Mouse (Mus musculus) natural killer cell, adult 2 months (primary cell): ENCODE measurements around the gene Camkk1.

Source experiments
- DNase-seq, 2 experiments: peaks; one replicate each; pipeline ENCODE4 v3.0.0; 2022; ENCODE audit warnings: low spot score in 2 of 2

The Camkk1 gene

GRCm38 (mm10) chr11:73052795-73053194, 34.0 kb downstream of the Camkk1 start:
- no peak for DNase-seq

DNA sequence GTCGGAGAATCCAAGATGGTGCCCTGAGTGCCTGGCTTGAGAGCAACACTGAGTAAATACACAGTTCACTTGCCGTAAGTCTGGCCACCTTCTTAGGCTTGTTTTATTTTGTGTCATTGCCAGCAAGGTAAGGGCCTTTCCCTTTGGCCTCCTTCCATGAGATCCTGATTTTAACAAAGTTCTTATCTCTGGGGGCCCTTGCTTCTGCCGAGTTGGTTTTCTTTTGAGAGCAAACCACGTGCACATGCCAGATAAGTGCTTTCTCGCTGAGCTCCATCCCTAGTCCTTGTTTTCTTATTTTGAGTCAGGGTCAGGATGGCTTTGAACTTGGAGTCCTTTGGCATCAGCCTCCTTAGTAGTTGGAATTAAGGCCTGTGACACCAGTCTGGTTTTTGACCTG, 38.9 kb downstream of the Camkk1 start:
- no peak for DNase-seq

- no peak for DNase-seq
These were observed 40.8 kb downstream of the Camkk1 start for GRCm38 (mm10) chr11:73059630-73060029.

DNA sequence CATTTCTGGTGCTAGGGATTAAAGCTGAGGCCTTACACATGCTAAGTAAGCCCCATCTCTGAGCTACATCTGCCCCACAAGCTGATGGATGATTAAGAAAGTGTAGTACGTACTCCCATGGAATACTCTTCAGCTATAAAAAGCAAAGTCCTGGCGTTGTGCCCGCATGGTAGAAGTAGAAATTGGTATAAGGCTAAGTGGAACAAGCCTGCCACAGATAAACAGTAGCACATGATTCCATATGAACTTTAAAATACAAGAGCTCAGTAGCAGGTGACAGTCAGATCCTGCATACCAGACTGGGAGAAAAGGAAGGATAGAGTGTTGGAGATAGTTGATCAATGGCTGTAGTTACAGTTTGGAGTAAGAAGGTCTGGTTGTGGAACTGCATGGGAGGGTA, 42.6 kb downstream of the Camkk1 start:
- no peak for DNase-seq

GRCm38 (mm10) chr11:73071839-73072238, 53.0 kb downstream of the Camkk1 start:
- peak in 1 of 2 experiments; percentile 32 for DNase-seq

- DNase-seq, result no peak
These were observed 57.5 kb downstream of the Camkk1 start for GRCm38 (mm10) chr11:73076295-73076694.

DNA sequence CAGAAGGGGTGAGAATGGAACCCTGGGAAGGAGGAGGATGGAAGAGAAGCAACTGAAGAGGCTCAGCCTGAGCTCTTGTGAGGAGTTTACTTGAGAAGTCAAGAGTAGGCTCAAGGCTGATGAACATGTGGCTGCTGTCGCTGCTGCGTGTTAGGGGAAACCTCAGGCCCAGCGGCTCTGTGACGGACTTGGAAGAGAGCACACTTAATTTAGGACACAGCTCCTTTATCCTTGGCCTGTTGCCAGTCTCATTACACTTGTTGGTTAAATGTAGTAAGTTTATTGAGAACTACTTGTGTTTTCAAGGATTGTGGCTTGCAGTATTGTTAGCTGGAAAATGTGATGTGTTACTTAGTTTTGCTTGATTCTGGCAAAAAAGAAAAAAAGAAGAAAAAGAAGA, 57.9 kb downstream of the Camkk1 start:
- DNase-seq, result no peak

- no peak for DNase-seq
These were observed 58.5 kb downstream of the Camkk1 start for GRCm38 (mm10) chr11:73077211-73077720.

GRCm38 (mm10) chr11:73078615-73079014, 59.8 kb downstream of the Camkk1 start:
- DNase-seq, result no peak

DNA sequence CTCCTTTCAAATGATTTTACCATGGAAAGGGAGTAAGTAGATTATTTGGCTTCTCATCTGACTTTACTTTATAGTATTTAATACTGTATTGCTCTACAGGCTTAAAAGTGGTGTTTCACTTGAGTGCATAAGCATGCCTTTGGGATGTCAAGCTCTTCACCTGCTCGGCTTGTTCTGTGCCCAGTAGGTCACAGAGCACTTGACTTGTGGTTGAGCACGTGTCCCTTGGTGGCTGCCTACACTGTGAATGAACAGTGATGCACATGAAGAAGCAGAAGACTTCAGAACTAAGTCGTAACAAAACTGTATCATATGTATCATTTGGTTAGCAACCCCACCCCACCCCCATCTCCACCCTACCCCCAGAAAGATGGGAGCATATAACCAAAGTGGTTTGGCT, 61.5 kb downstream of the Camkk1 start:
- no peak for DNase-seq

- DNase-seq, result peak in 1 of 2 experiments; percentile 45
These were observed 65.5 kb downstream of the Camkk1 start for GRCm38 (mm10) chr11:73084303-73084702.

DNA sequence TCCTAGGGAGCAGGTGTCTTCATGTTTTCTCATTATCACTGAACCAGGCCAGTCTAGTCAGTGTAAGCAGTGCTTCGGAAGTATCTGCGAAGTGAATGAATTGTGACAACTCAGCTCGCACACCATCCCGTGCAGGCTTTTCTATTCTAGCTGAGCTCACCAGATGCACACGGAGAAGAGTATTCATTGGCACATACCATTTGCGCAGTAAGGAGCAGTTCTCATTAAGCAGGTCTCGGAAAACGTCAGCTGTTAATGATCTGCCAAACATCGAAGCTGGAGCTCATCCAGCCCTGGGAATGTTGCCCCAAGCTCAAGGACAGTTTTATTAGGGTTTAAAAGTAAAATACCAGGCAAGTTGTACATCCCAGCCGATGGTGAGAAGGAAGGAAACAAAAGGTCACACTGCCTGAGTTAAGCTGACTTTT, 66.0 kb downstream of the Camkk1 start:
- DNase-seq, result no peak

- no peak for DNase-seq
These were observed 66.6 kb downstream of the Camkk1 start for GRCm38 (mm10) chr11:73085391-73085790.

- no peak for DNase-seq
These were observed 69.1 kb downstream of the Camkk1 start for GRCm38 (mm10) chr11:73087700-73088480.

GRCm38 (mm10) chr11:73090283-73090682, 71.5 kb downstream of the Camkk1 start, which contains the start of gene Itgae:
Gene Itgae, plus strand, starts transcription at chr11:73090583.
- DNase-seq, result no peak

- no peak for DNase-seq
These were observed 72.0 kb downstream of the Camkk1 start for GRCm38 (mm10) chr11:73090826-73091225.
